Mouse (Mus musculus) C2C12 (cell line): ENCODE data around the gene Galnt10.

ENCODE experiments used
- CTCF ChIP-seq: IDR thresholded peaks from one replicate; pipeline ENCODE4 v1.5.1; 2011; ENCODE audit not compliant: control insufficient read depth, insufficient read depth, insufficient read length
- MAX ChIP-seq: IDR thresholded peaks from one replicate; pipeline ENCODE4 v1.6.1; 2011; ENCODE audit warnings: mild to moderate bottlenecking, control low read depth
- USF1 ChIP-seq: IDR thresholded peaks from one replicate; pipeline ENCODE4 v1.6.1; 2011; ENCODE audit warnings: low read depth, mild to moderate bottlenecking, control low read depth, moderate library complexity

DNA sequence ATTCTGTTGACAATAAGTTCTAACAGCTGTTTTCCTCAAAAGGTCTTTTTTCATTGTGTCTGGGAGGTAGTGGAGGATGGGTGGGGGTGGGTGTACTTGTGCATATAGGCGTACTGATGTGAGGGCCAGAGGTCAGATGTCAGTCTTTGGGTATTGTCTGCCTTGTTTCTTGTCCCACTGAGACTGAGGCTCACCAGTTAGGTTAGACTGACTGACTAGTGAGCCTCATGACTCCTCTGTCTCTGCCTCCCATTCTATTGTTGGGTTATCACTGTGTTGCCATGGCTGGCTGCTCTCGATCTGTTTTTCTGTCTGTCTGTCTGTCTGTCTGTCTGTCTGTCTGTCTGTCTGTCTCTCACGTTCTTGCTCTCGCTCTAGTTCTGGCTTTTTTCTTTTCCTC is 9.1 kb downstream of the Galnt10 start:
- TF ChIP-seq CTCF (no peak), MAX (no peak), USF1 (no peak)
